Mouse (Mus musculus) testis, adult 2 months (tissue): ENCODE results near the gene Gjb6. TPM values are rescaled to one million over a fixed set of nuclear protein-coding genes. Genes with fewer than 3 reads are reported as not detected.

Experiments used
- H3K27ac ChIP-seq: fragments of 200-500 bp; 2 replicates; pipeline ENCODE4 v1.5.1; 2012; ENCODE audit warnings: low read depth, low read length; ENCODE audit not compliant: control insufficient read depth, insufficient read depth
- H3K27me3 ChIP-seq: fragments of 200-500 bp; 2 replicates; pipeline ENCODE4 v1.6.1; 2012; ENCODE audit warnings: mild to moderate bottlenecking, low read length, moderate library complexity; ENCODE audit not compliant: control insufficient read depth, insufficient read depth
- H3K36me3 ChIP-seq: fragments of 200-500 bp; 2 replicates; pipeline ENCODE4 v1.6.1; 2012; ENCODE audit warnings: mild to moderate bottlenecking, low read length; ENCODE audit not compliant: control insufficient read depth, insufficient read depth
- H3K4me1 ChIP-seq: fragments of 200-500 bp; 2 replicates; pipeline ENCODE4 v1.6.1; 2012; ENCODE audit warnings: low read length; ENCODE audit not compliant: control insufficient read depth, insufficient read depth
- H3K4me3 ChIP-seq: fragments of 200-500 bp; 2 replicates; pipeline ENCODE4 v1.5.1; 2012; ENCODE audit warnings: low read depth, mild to moderate bottlenecking, low read length, moderate library complexity, mixed read lengths; ENCODE audit not compliant: control insufficient read depth
- CTCF ChIP-seq: fragments of 200-500 bp; IDR thresholded peaks from 2 replicates; pipeline ENCODE4 v1.5.1; 2012; ENCODE audit warnings: low read depth, mild to moderate bottlenecking, inconsistent platforms, low read length, moderate library complexity; ENCODE audit not compliant: control insufficient read depth, insufficient read depth, insufficient replicate concordance
- POLR2A ChIP-seq: fragments of 200-500 bp; IDR thresholded peaks from 2 replicates; pipeline ENCODE4 v1.6.1; 2012; ENCODE audit warnings: low read depth, mild to moderate bottlenecking, inconsistent platforms, low read length, moderate library complexity; ENCODE audit not compliant: control insufficient read depth
- polyA plus RNA-seq: library from polyadenylated mRNA; depleted of rRNA; stranded (reverse); fragments of >200 nt; gene quantifications from 2 replicates; pipeline ENCODE4 v1.2.3, GENCODE M21; 2012; rRNA removed

Gene Gjb6
- polyA plus RNA-seq: not detected in 2 replicates

- H3K4me3 ChIP-seq: 0 out of 2 replicates have a peak within 1 kb of the TSS, but pooled peaks have one; percentile 6
- TF ChIP-seq POLR2A (no peak), CTCF (no peak)
- no peaks in the 10 kb centered on the region for H3K27me3 ChIP-seq
- no peak within 1 kb of the TSS for H3K27ac ChIP-seq
- no peaks in the 10 kb centered on the region for H3K36me3 ChIP-seq
- peaks cover 4% of the 10 kb centered on the region; the same call in 1 of the 2 replicates for H3K4me1 ChIP-seq
These were observed at the start of gene Gjb6 for GRCm38 (mm10) chr14:57133161-57133661. Gene Gjb6, minus strand, starts transcription at chr14:57133611.

GRCm38 (mm10) chr14:57165493-57165892 is 32.1 kb upstream of the Gjb6 start:
- no peak overlapping the region for H3K27ac ChIP-seq
- H3K36me3 ChIP-seq: no peaks in the 10 kb centered on the region
- H3K4me1 ChIP-seq: 0 out of 2 replicates have a peak, but pooled peaks cover 3% of the 10 kb centered on the region
- no peaks in the 10 kb centered on the region for H3K27me3 ChIP-seq
- H3K4me3 ChIP-seq: no peak overlapping the region
- no peak for TF ChIP-seq POLR2A
- no peak for TF ChIP-seq CTCF

GRCm38 (mm10) chr14:57161833-57162232 is 28.4 kb upstream of the Gjb6 start:
- Histone ChIP-seq H3K27ac (no peak overlapping the region), H3K4me3 (no peak overlapping the region), H3K36me3 (no peaks in the 10 kb centered on the region), H3K27me3 (no peaks in the 10 kb centered on the region), H3K4me1 (0 out of 2 replicates have a peak, but pooled peaks cover 3% of the 10 kb centered on the region)
- TF ChIP-seq CTCF (no peak), POLR2A (no peak)

DNA sequence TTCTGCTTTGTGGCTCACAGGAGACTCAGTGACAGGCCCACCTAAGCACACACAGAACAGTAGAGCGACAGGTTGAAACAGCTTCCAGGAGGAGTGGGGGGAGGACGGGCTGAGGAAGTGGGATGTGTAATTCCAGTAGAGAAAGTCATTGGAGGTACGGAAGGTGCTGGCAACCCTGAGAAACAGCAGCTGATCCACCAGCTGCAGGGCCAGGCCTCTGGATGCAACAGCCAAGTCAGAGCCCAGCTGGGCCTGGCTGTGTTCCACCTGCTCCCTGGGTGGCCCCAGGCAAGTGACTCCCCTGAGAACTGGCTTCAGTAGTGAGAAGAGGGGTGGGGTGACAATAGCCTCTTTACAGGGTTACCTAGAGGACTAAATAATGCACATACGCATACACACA is 27.8 kb upstream of the Gjb6 start:
- Histone ChIP-seq H3K36me3 (no peaks in the 10 kb centered on the region), H3K27me3 (no peaks in the 10 kb centered on the region), H3K4me1 (0 out of 2 replicates have a peak, but pooled peaks cover 3% of the 10 kb centered on the region), H3K4me3 (no peak overlapping the region), H3K27ac (no peak overlapping the region)
- no peak for TF ChIP-seq POLR2A
- no peak for TF ChIP-seq CTCF

GRCm38 (mm10) chr14:57154916-57155315 is 21.5 kb upstream of the Gjb6 start:
- H3K36me3 ChIP-seq: no peaks in the 10 kb centered on the region
- TF ChIP-seq CTCF (no peak), POLR2A (no peak)
- H3K27me3 ChIP-seq: no peaks in the 10 kb centered on the region
- no peaks in the 10 kb centered on the region for H3K4me1 ChIP-seq
- H3K4me3 ChIP-seq: no peak overlapping the region
- no peak overlapping the region for H3K27ac ChIP-seq

- Histone ChIP-seq H3K4me3 (no peak overlapping the region), H3K36me3 (no peaks in the 10 kb centered on the region)
- TF ChIP-seq CTCF (no peak), POLR2A (no peak)
These were observed 12.3 kb upstream of the Gjb6 start for GRCm38 (mm10) chr14:57145741-57146140.

GRCm38 (mm10) chr14:57135265-57135664 is 1.9 kb upstream of the Gjb6 start:
- Histone ChIP-seq H3K4me3 (no peak overlapping the region), H3K27me3 (no peaks in the 10 kb centered on the region)

More at GRCm38 (mm10) chr14:57145741-57146140, 12.3 kb upstream of the Gjb6 start:
- H3K27me3 ChIP-seq: no peaks in the 10 kb centered on the region
- H3K4me1 ChIP-seq: no peaks in the 10 kb centered on the region
- no peak overlapping the region for H3K27ac ChIP-seq

GRCm38 (mm10) chr14:57127383-57127782 is 6.0 kb downstream of the Gjb6 start:
- TF ChIP-seq CTCF: no peak
- TF ChIP-seq POLR2A: no peak
- H3K4me3 ChIP-seq: no peak overlapping the region
- H3K27me3 ChIP-seq: no peaks in the 10 kb centered on the region
- H3K36me3 ChIP-seq: no peaks in the 10 kb centered on the region
- H3K27ac ChIP-seq: no peak overlapping the region
- no peaks in the 10 kb centered on the region for H3K4me1 ChIP-seq

More at GRCm38 (mm10) chr14:57135265-57135664, 1.9 kb upstream of the Gjb6 start:
- Histone ChIP-seq H3K36me3 (no peaks in the 10 kb centered on the region), H3K4me1 (peaks cover 4% of the 10 kb centered on the region; the same call in 1 of the 2 replicates), H3K27ac (no peak overlapping the region)
- no peak for TF ChIP-seq POLR2A
- TF ChIP-seq CTCF: no peak
